Mouse (Mus musculus) spleen, postnatal 10 days (tissue): Measurements from ENCODE around the gene Gm21304.
"Not testable (repeated sequence)": the region's sequence is repeated elsewhere in the genome, so short reads cannot be mapped to it uniquely, and the experiment has no call there.

Source experiments
- DNase-seq, 2 experiments: peaks; one replicate each; pipeline ENCODE4 v3.0.0; 2021 to 2022; ENCODE audit warnings: low spot score in 2 of 2

Gm21304 gene

DNA sequence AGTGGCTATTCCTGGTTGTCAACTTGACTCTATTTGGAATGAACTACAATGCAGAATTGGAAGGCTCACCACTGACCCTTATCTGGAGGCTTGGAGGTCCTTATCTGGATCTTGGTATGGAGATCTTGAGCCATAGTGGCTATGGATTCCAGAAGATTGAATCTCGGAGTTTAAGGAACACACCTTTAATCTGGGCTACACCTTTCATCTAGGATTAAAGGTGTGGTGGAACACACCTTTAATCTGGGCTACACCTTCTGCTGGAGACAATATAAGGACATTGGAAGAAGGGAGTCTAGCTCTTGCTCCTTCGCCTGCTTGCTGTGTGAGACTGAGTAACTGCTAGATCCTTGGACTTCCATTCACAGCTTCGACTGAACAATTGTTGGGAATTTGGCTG is at the start of gene Gm21304:
Gm21304 (plus strand) TSS at position 301 of the 400 bp plus-strand sequence.
- not testable (repeated sequence) for DNase-seq

DNA sequence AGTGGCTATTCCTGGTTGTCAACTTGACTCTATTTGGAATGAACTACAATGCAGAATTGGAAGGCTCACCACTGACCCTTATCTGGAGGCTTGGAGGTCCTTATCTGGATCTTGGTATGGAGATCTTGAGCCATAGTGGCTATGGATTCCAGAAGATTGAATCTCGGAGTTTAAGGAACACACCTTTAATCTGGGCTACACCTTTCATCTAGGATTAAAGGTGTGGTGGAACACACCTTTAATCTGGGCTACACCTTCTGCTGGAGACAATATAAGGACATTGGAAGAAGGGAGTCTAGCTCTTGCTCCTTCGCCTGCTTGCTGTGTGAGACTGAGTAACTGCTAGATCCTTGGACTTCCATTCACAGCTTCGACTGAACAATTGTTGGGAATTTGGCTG is 25.6 kb upstream of the Gm21304 start, which contains the start of gene Gm21293:
Gm21293 (plus strand) TSS at position 301 of the 400 bp plus-strand sequence.
- not testable (repeated sequence) for DNase-seq

DNA sequence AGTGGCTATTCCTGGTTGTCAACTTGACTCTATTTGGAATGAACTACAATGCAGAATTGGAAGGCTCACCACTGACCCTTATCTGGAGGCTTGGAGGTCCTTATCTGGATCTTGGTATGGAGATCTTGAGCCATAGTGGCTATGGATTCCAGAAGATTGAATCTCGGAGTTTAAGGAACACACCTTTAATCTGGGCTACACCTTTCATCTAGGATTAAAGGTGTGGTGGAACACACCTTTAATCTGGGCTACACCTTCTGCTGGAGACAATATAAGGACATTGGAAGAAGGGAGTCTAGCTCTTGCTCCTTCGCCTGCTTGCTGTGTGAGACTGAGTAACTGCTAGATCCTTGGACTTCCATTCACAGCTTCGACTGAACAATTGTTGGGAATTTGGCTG is 17.1 kb upstream of the Gm21304 start, which contains the start of gene Gm6763:
Gm6763 (plus strand) TSS at position 301 of the 400 bp plus-strand sequence.
- not testable (repeated sequence) for DNase-seq

DNA sequence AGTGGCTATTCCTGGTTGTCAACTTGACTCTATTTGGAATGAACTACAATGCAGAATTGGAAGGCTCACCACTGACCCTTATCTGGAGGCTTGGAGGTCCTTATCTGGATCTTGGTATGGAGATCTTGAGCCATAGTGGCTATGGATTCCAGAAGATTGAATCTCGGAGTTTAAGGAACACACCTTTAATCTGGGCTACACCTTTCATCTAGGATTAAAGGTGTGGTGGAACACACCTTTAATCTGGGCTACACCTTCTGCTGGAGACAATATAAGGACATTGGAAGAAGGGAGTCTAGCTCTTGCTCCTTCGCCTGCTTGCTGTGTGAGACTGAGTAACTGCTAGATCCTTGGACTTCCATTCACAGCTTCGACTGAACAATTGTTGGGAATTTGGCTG is 8.6 kb upstream of the Gm21304 start, which contains the start of gene Gm8764:
Gm8764 (plus strand) TSS at position 301 of the 400 bp plus-strand sequence.
- not testable (repeated sequence) for DNase-seq

DNA sequence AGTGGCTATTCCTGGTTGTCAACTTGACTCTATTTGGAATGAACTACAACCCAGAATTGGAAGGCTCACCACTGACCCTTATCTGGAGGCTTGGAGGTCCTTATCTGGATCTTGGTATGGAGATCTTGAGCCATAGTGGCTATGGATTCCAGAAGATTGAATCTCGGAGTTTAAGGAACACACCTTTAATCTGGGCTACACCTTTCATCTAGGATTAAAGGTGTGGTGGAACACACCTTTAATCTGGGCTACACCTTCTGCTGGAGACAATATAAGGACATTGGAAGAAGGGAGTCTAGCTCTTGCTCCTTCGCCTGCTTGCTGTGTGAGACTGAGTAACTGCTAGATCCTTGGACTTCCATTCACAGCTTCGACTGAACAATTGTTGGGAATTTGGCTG is 8.4 kb downstream of the Gm21304 start, which contains the start of gene Gm21312:
Gm21312 (plus strand) TSS at position 301 of the 400 bp plus-strand sequence.
- not testable (repeated sequence) for DNase-seq

DNA sequence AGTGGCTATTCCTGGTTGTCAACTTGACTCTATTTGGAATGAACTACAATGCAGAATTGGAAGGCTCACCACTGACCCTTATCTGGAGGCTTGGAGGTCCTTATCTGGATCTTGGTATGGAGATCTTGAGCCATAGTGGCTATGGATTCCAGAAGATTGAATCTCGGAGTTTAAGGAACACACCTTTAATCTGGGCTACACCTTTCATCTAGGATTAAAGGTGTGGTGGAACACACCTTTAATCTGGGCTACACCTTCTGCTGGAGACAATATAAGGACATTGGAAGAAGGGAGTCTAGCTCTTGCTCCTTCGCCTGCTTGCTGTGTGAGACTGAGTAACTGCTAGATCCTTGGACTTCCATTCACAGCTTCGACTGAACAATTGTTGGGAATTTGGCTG is 16.9 kb downstream of the Gm21304 start, which contains the start of gene Gm20765:
Gm20765 (plus strand) TSS at position 301 of the 400 bp plus-strand sequence.
- DNase-seq = not testable (repeated sequence)

DNA sequence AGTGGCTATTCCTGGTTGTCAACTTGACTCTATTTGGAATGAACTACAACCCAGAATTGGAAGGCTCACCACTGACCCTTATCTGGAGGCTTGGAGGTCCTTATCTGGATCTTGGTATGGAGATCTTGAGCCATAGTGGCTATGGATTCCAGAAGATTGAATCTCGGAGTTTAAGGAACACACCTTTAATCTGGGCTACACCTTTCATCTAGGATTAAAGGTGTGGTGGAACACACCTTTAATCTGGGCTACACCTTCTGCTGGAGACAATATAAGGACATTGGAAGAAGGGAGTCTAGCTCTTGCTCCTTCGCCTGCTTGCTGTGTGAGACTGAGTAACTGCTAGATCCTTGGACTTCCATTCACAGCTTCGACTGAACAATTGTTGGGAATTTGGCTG is 25.4 kb downstream of the Gm21304 start, which contains the start of gene Gm4340:
Gm4340 (plus strand) TSS at position 301 of the 400 bp plus-strand sequence.
- not testable (repeated sequence) for DNase-seq

DNA sequence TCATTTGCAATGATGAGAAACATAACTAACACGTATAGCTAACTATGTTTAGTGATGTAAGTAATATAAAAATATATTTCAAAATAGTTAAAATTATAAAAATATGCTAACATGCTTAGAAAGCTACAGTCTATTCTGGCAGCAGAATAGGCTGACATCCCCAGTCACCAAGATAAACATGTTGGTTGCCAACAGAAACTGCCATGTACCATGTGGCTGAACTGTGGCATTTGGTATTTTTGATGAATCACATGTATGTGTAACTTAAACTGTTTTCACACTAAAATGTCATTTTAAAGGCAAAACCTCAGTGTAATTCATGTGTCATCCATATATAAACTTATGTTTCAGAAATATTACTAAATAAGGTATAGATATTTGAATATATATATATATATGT is 41.3 kb downstream of the Gm21304 start:
- no peak for DNase-seq

DNA sequence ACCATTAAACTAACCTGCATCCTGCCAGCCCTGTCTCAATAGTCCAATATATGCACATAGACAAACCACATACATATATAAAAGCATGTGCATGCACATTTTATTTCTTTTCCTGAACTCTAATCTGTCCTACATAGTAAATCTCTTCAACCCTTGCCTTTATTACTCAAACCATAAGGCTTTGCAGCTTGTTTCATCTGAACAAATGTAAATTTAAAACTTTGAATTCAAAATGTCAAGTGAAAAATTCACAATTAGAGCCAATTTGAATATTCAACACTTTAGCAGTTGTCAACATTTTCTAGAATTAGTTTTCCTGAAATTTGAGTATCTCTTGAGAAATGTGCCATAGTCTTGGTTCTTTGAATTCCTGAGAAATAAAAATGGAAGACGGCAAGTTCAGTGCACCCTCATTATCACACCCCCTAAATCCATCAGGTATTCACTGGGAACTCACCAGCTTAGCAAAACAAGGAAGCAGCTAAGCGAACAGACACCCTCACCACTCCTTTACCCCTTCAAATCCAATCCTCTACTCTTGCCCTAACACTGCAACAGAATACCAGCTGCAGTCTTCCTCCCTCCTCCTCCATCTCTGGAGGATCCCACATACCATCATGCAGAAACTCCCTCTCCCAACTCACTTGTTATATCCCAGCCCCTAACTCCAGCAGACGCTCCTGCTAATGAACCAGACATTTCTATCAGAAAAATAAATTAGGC is 42.1 kb downstream of the Gm21304 start:
- DNase-seq = no peak

DNA sequence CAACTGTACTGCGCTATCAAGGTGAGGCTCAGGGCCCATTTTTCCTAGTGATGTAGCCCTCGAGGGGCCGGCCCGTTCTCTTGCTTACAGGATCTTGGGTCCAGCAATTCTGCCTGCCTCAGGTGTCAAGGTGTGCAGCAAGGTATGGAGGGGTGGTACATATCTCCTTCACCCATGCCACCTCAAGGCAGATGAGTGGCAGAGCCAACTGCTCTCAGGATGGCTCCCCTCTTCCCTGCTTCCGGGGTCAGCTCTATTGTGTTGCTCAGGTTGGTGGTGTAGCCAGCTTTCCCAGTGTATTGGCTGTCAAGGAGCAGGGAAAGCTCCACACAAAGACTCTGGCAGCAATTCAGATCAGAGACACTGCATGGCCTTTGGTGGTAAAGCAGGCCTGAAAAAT is 46.2 kb downstream of the Gm21304 start:
- no peak for DNase-seq
